Mouse (Mus musculus) bone marrow macrophage, adult 2 months (primary cell): ENCODE measurements around the gene Zfp493.

Experiments
- CTCF ChIP-seq: IDR thresholded peaks from 2 replicates; pipeline ENCODE4 v1.5.1; 2012; ENCODE audit warnings: low read depth, mild to moderate bottlenecking, low read length, moderate library complexity
- POLR2A ChIP-seq: IDR thresholded peaks from 2 replicates; pipeline ENCODE4 v1.6.1; 2012; ENCODE audit warnings: mild to moderate bottlenecking, low read depth, low read length, borderline replicate concordance

GRCm38 (mm10) chr13:67763031-67763768 lies 16.3 kb upstream of the Zfp493 start:
- no peak for TF ChIP-seq CTCF
- no peak for TF ChIP-seq POLR2A
